Mouse (Mus musculus): ENCODE measurements around the gene Zic1.

Gene Zic1

GRCm38 (mm10) chr9:91365664-91366063 is at the start of gene Zic1:
Zic1 (minus strand) TSS chr9:91365810.
- DNase-seq (ENCODE audit: low read depth) = no peak

GRCm38 (mm10) chr9:91414007-91414661 is 48.5 kb upstream of the Zic1 start:
- DNase-seq (ENCODE audit: low read depth) = no peak

- no peak for DNase-seq (ENCODE audit: low read depth)
Measured at GRCm38 (mm10) chr9:91409771-91410170, 44.2 kb upstream of the Zic1 start.

- no peak for DNase-seq (ENCODE audit: low read depth)
Measured at GRCm38 (mm10) chr9:91406258-91406763, 40.7 kb upstream of the Zic1 start.

GRCm38 (mm10) chr9:91405753-91406178 is 40.2 kb upstream of the Zic1 start:
- no peak for DNase-seq (ENCODE audit: low read depth)

GRCm38 (mm10) chr9:91404905-91405752 is 39.5 kb upstream of the Zic1 start:
- DNase-seq (ENCODE audit: low read depth) = no peak

- DNase-seq (ENCODE audit: low read depth) = no peak
Measured at GRCm38 (mm10) chr9:91404229-91404628, 38.6 kb upstream of the Zic1 start.

GRCm38 (mm10) chr9:91401471-91401870 is 35.9 kb upstream of the Zic1 start:
- DNase-seq (ENCODE audit: low read depth) = no peak

- no peak for DNase-seq (ENCODE audit: low read depth)
Measured at GRCm38 (mm10) chr9:91400482-91401093, 35.0 kb upstream of the Zic1 start.

GRCm38 (mm10) chr9:91399976-91400375 is 34.4 kb upstream of the Zic1 start:
- DNase-seq (ENCODE audit: low read depth) = no peak

- no peak for DNase-seq (ENCODE audit: low read depth)
Measured at GRCm38 (mm10) chr9:91395066-91395772, 29.6 kb upstream of the Zic1 start.

- no peak for DNase-seq (ENCODE audit: low read depth)
Measured at GRCm38 (mm10) chr9:91394211-91394646, 28.6 kb upstream of the Zic1 start.

GRCm38 (mm10) chr9:91393376-91394068 is 27.9 kb upstream of the Zic1 start:
- no peak for DNase-seq (ENCODE audit: low read depth)

- DNase-seq (ENCODE audit: low read depth) = no peak
Measured at GRCm38 (mm10) chr9:91388173-91388572, 22.6 kb upstream of the Zic1 start.

GRCm38 (mm10) chr9:91387740-91388080 is 22.1 kb upstream of the Zic1 start:
- no peak for DNase-seq (ENCODE audit: low read depth)

- no peak for DNase-seq (ENCODE audit: low read depth)
Measured at GRCm38 (mm10) chr9:91386891-91387739, 21.5 kb upstream of the Zic1 start.

- no peak for DNase-seq (ENCODE audit: low read depth)
Measured at GRCm38 (mm10) chr9:91386502-91386890, 20.9 kb upstream of the Zic1 start.

GRCm38 (mm10) chr9:91385561-91386430 is 20.2 kb upstream of the Zic1 start:
- no peak for DNase-seq (ENCODE audit: low read depth)

GRCm38 (mm10) chr9:91384693-91385560 is 19.3 kb upstream of the Zic1 start:
- no peak for DNase-seq (ENCODE audit: low read depth)

All from 416B (cell line).